9 mouse cellular contexts compared by ENCODE assay signal in genomic region chr8:119557132-119557531, GRCm38 (mm10). TPM values are rescaled to one million over a fixed set of nuclear protein-coding genes. Genes with fewer than 3 reads are reported as not detected.
A peak's percentile ranks its signal among the peaks of the same experiment; 100 is the strongest.
DNase-seq lines count a peak whose midpoint lies in the region; ATAC-seq and TF ChIP-seq lines count a peak whose summit lies in the region.
"Had no signal": no experiment of that assay in that cellular context is flagged by ENCODE, and none has a peak within 500 bp of the region (broad histone marks: within the 10 kb centered on the region; RNA-seq: fewer than 3 reads in every experiment).

No protein-coding gene starts in this region.

- intact Hi-C loops in heart, postnatal 25 days (cut with DNase I): no loop called here

- peaks cover 6% of the 10 kb centered on the region for H3K36me3 ChIP-seq in heart, embryonic 13.5 days
- peaks cover 4% of the 10 kb centered on the region; the same call in 1 of the 2 replicates for H3K36me3 ChIP-seq in ES-E14 (ENCODE audit: control insufficient read depth, insufficient read depth, low read length, poor library complexity, severe bottlenecking)
- peaks cover 22% of the 10 kb centered on the region for H3K36me3 ChIP-seq in hindbrain, embryonic 10.5 days
- no peaks in the 10 kb centered on the region; the same call in 1 of the 2 replicates for H3K36me3 ChIP-seq in midbrain, embryonic 11.5 days (ENCODE audit: control insufficient read depth, insufficient read depth, low read length)

- ATAC-seq in heart, embryonic 13.5 days (ENCODE audit: extremely low read depth, insufficient number of reproducible peaks, low FRiP score, low TSS enrichment): no peak
- no peak for ATAC-seq in midbrain, embryonic 11.5 days (ENCODE audit: low FRiP score)
- ATAC-seq in cerebellum, adult (ENCODE audit: insufficient number of reproducible peaks, low FRiP score, low TSS enrichment): no peak

- whole genome bisulfite sequencing in heart, embryonic 13.5 days: 66% methylated on average over 9 of the region's 9 CpGs
- WGBS in hindbrain, embryonic 10.5 days: 86% methylated on average over 9 of the region's 9 CpGs
- WGBS in midbrain, embryonic 11.5 days: 85% methylated on average over 9 of the region's 9 CpGs

- no peaks in the 10 kb centered on the region for H3K27me3 ChIP-seq in heart, embryonic 13.5 days (replicated peaks)
- H3K27me3 ChIP-seq in hindbrain, embryonic 10.5 days (ENCODE audit: insufficient read depth, poor library complexity, severe bottlenecking): no peaks in the 10 kb centered on the region
- no peaks in the 10 kb centered on the region for H3K27me3 ChIP-seq in midbrain, embryonic 11.5 days (ENCODE audit: control insufficient read depth, insufficient read depth, low read length)

- no peaks in the 10 kb centered on the region for H3K9me3 ChIP-seq in heart, embryonic 13.5 days
- no peaks in the 10 kb centered on the region for H3K9me3 ChIP-seq in ES-E14 (ENCODE audit: control insufficient read depth, insufficient read depth, low read depth, low read length)
- no peaks in the 10 kb centered on the region for H3K9me3 ChIP-seq in hindbrain, embryonic 10.5 days
- no peaks in the 10 kb centered on the region for H3K9me3 ChIP-seq in midbrain, embryonic 11.5 days (ENCODE audit: control insufficient read depth, low read length)

- H3K27ac ChIP-seq in heart, embryonic 13.5 days (replicated peaks): no peak overlapping the region
- no peak overlapping the region for H3K27ac ChIP-seq in ES-E14 (ENCODE audit: insufficient read depth, low read depth, low read length, poor library complexity, severe bottlenecking)
- H3K27ac ChIP-seq in hindbrain, embryonic 10.5 days: no peak overlapping the region
- H3K27ac ChIP-seq in midbrain, embryonic 11.5 days (ENCODE audit: low read depth, low read length): no peak overlapping the region

- in situ Hi-C loops in ES-E14 (cut with MboI; ENCODE audit: low sequenced_read_pairs in 2 of 2, unreplicated experiment in 2 of 2): no loop called here

- H3K9ac ChIP-seq in heart, embryonic 13.5 days: peak overlapping the region; percentile 97
- H3K9ac ChIP-seq in ES-E14 (ENCODE audit: insufficient read depth, low read depth, low read length, poor library complexity, severe bottlenecking): peak overlapping the region; percentile 99
- H3K9ac ChIP-seq in midbrain, embryonic 11.5 days (ENCODE audit: low read length): peak overlapping the region; percentile 90; the same call in 1 of the 2 replicates

- no peak for DNase-seq in heart, postnatal 25 days (ENCODE audit: low spot score)
- no peak for DNase-seq in ES-E14 (ENCODE audit: low read depth, low spot score)
- no peak for DNase-seq in hindbrain, embryonic 10.5 days (ENCODE audit: low spot score)
- no peak for DNase-seq in midbrain, embryonic 11.5 days (ENCODE audit: low spot score, missing footprints)
- DNase-seq in cerebellum, postnatal 4 days (ENCODE audit: low spot score in 2 of 2): no peak
- no peak for DNase-seq in left cerebral cortex, adult 8-10 months (ENCODE audit: low spot score in 2 of 2)
- DNase-seq: gastrocnemius, postnatal 25 days had no signal

- peak overlapping the region; percentile 83 for H3K4me2 ChIP-seq in heart, embryonic 13.5 days
- peak overlapping the region; percentile 85 for H3K4me2 ChIP-seq in midbrain, embryonic 11.5 days

- peaks cover 41% of the 10 kb centered on the region for H3K4me1 ChIP-seq in heart, embryonic 13.5 days
- H3K4me1 ChIP-seq in ES-E14 (ENCODE audit: control insufficient read depth in 2 of 2, insufficient read depth in 2 of 2, low read length in 2 of 2, poor library complexity in 1 of 2): peaks cover 0 to 11% of the 10 kb centered on the region in 2 experiments; a peak in 2 of 4 replicates
- H3K4me1 ChIP-seq in hindbrain, embryonic 10.5 days (replicated peaks): peaks cover 31% of the 10 kb centered on the region
- H3K4me1 ChIP-seq in midbrain, embryonic 11.5 days (ENCODE audit: control insufficient read depth, insufficient read depth, low read length): peaks cover 11% of the 10 kb centered on the region

- peak overlapping the region; percentile 88 for H3K4me3 ChIP-seq in heart, embryonic 13.5 days
- peak overlapping the region; percentile 87 to 95 for H3K4me3 ChIP-seq in ES-E14 (ENCODE audit: insufficient read depth in 1 of 2, low read depth in 1 of 2, low read length in 2 of 2, poor library complexity in 1 of 2, severe bottlenecking in 1 of 2)
- peak overlapping the region; percentile 84 for H3K4me3 ChIP-seq in hindbrain, embryonic 10.5 days
- peak overlapping the region; percentile 88 for H3K4me3 ChIP-seq in midbrain, embryonic 11.5 days (ENCODE audit: low read depth, low read length)

TF ChIP-seq in ES-E14, 5 proteins besides CTCF, POLR2A, EP300 and RAD21:
- TF ChIP-seq MAFK (IDR thresholded peaks at IDR 0.05; ENCODE audit: insufficient read depth, low read depth, low read length) (no peak), ZNF384 (IDR thresholded peaks at IDR 0.05; ENCODE audit: low read depth, low read length) (no peak), CHD2 (IDR thresholded peaks at IDR 0.05; ENCODE audit: low read depth, low read length) (no peak), HCFC1 (IDR thresholded peaks at IDR 0.05; ENCODE audit: borderline replicate concordance, insufficient read depth, low read length) (no peak), ZC3H11A (IDR thresholded peaks at IDR 0.05; ENCODE audit: borderline replicate concordance, low read depth, low read length) (no peak)

RNA-seq across cellular contexts. Expression of gene Mbtps1, which starts 1.4 kb away (rescaled TPM):
- polyA plus RNA-seq in heart, embryonic 13.5 days (2015; fragmentation: Nextera tagmentation; extraction: Ambion mirVana): 69.7 and 72.2 TPM in 2 replicates
- total RNA-seq in heart, postnatal 25 days (2021): 10 to 100 TPM; 39.8 to 40.3 TPM
- total RNA-seq in ES-E14 (2012; rRNA removed): 167 and 198 TPM in 2 replicates
- polyA plus RNA-seq in hindbrain, embryonic 10.5 days (2016; fragmentation: Nextera tagmentation; extraction: Ambion mirVana): 104 and 107 TPM in 2 replicates
- polyA plus RNA-seq in midbrain, embryonic 11.5 days (2014; fragmentation: Nextera tagmentation; extraction: Ambion mirVana): 83.3 and 84.6 TPM in 2 replicates
- 10 to 100 TPM; 73.0 to 83.3 (median 78.8) TPM for total RNA-seq in left cerebral cortex, adult 8-10 months (2022)

RNA-seq across cellular contexts. Expression of gene Hsdl1, which starts 17.9 kb away (rescaled TPM):
- polyA plus RNA-seq in heart, embryonic 13.5 days (2015; fragmentation: Nextera tagmentation; extraction: Ambion mirVana): 31.3 and 32.4 TPM in 2 replicates
- total RNA-seq in heart, postnatal 25 days (2021): 10 to 100 TPM; 18.7 to 20.1 TPM
- 19.5 and 19.7 TPM in 2 replicates for total RNA-seq in ES-E14 (2012; rRNA removed)
- polyA plus RNA-seq in hindbrain, embryonic 10.5 days (2016; fragmentation: Nextera tagmentation; extraction: Ambion mirVana): 65.1 and 78.0 TPM in 2 replicates
- 76.2 and 86.7 TPM in 2 replicates for polyA plus RNA-seq in midbrain, embryonic 11.5 days (2014; fragmentation: Nextera tagmentation; extraction: Ambion mirVana)
- 10 to 100 TPM; 51.4 to 63.6 (median 55.2) TPM for total RNA-seq in left cerebral cortex, adult 8-10 months (2022)

RNA-seq across cellular contexts. Expression of gene Dnaaf1, which starts 17.9 kb away (rescaled TPM):
- polyA plus RNA-seq in heart, embryonic 13.5 days (2015; fragmentation: Nextera tagmentation; extraction: Ambion mirVana): 0.17 and 0.24 TPM in 2 replicates
- not detected for total RNA-seq in heart, postnatal 25 days (2021)
- 0.79 and 1.0 TPM in 2 replicates for total RNA-seq in ES-E14 (2012; rRNA removed)
- polyA plus RNA-seq in hindbrain, embryonic 10.5 days (2016; fragmentation: Nextera tagmentation; extraction: Ambion mirVana): 0.39 and 1.3 TPM in 2 replicates
- polyA plus RNA-seq in midbrain, embryonic 11.5 days (2014; fragmentation: Nextera tagmentation; extraction: Ambion mirVana): 0.19 TPM in 1 of 2 replicates, not detected in the other
- total RNA-seq in left cerebral cortex, adult 8-10 months (2022): under 1 TPM in 3 of 4 experiments, not detected in 1; 0.33 to 0.59 (median 0.44) TPM
- total RNA-seq: gastrocnemius, postnatal 25 days had no signal

RNA-seq across cellular contexts. Expression of gene Taf1c, which starts 47.9 kb away (rescaled TPM):
- polyA plus RNA-seq in heart, embryonic 13.5 days (2015; fragmentation: Nextera tagmentation; extraction: Ambion mirVana): 6.0 and 6.6 TPM in 2 replicates
- total RNA-seq in heart, postnatal 25 days (2021): 1 to 10 TPM; 2.9 to 4.2 TPM
- total RNA-seq in ES-E14 (2012; rRNA removed): 24.8 and 28.3 TPM in 2 replicates
- 16.8 and 17.4 TPM in 2 replicates for polyA plus RNA-seq in hindbrain, embryonic 10.5 days (2016; fragmentation: Nextera tagmentation; extraction: Ambion mirVana)
- 11.1 and 13.4 TPM in 2 replicates for polyA plus RNA-seq in midbrain, embryonic 11.5 days (2014; fragmentation: Nextera tagmentation; extraction: Ambion mirVana)
- 10 to 100 TPM in 1 of 4 experiments, 1 to 10 TPM in 3; 8.6 to 10.2 (median 9.7) TPM for total RNA-seq in left cerebral cortex, adult 8-10 months (2022)

RNA-seq across cellular contexts. Expression of gene Adad2, which starts 55.4 kb away (rescaled TPM):
- polyA plus RNA-seq in heart, embryonic 13.5 days (2015; fragmentation: Nextera tagmentation; extraction: Ambion mirVana): not detected in 2 replicates
- not detected for total RNA-seq in heart, postnatal 25 days (2021)
- total RNA-seq in ES-E14 (2012; rRNA removed): 6.8 and 8.0 TPM in 2 replicates
- 0.16 and 0.41 TPM in 2 replicates for polyA plus RNA-seq in hindbrain, embryonic 10.5 days (2016; fragmentation: Nextera tagmentation; extraction: Ambion mirVana)
- polyA plus RNA-seq in midbrain, embryonic 11.5 days (2014; fragmentation: Nextera tagmentation; extraction: Ambion mirVana): 0.11 and 0.27 TPM in 2 replicates
- 1 to 10 TPM in 3 of 4 experiments, under 1 TPM in 1; 0.50 to 1.2 (median 1.2) TPM for total RNA-seq in left cerebral cortex, adult 8-10 months (2022)
